Mouse (Mus musculus) CD4-positive, CD25-positive, alpha-beta regulatory T cell, adult 4 months (primary cell): ENCODE data around the gene Olfr906. TPM values are rescaled to one million over a fixed set of nuclear protein-coding genes. Genes with fewer than 3 reads are reported as not detected.

Source experiments
- ATAC-seq: one replicate; pipeline ENCODE4 v1.8.0; 2017
- polyA plus RNA-seq, 2 experiments: library from polyadenylated mRNA; unstranded; fragments of 100-300 nt; shearing (Covaris generic); gene quantifications; one replicate each; pipeline ENCODE4 v1.2.1; 2017

Gene Olfr906
- not detected for polyA plus RNA-seq

DNA sequence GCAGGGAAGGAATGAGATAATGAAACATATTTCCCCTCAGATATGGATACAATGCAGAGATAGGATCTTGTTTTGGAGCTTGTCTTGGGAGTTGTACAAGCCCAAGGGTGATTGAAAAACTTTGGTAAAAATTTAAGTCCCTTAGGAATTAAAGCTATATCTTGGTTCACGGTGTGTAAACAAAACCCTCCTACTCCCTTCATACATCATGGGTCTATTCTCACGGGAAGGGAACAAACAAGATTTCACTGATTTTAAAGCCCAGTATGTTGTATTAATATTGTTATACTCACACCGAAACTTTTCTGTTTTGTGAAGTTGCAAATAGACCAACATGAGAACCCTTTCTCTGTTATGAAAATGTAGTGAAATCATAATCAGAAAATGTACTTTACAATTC is at the start of gene Olfr906:
TSS of gene Olfr906 (plus strand) at position 301 of the 400 bp plus-strand sequence.
- ATAC-seq, result no peak

DNA sequence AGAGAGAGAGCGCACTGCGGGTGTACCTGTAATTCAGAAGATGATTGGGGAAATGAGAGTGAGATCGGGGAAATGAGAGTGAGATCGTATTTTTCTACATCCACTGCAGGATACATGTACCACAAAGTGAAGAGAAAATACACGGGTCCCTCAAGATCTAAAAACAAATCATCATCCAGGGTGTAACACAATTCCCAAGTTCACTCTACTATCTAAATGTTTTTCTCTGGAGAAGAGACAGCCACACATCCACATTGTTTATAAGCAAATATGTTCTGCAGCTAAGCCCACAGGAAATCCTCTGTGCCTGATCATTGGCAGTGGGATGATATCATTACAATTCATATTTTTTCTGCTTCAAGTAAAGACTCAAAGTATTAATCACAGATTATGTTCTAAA is 39.5 kb upstream of the Olfr906 start, which contains the start of gene Olfr902:
TSS of gene Olfr902 (plus strand) at position 301 of the 400 bp plus-strand sequence.
- no peak for ATAC-seq

DNA sequence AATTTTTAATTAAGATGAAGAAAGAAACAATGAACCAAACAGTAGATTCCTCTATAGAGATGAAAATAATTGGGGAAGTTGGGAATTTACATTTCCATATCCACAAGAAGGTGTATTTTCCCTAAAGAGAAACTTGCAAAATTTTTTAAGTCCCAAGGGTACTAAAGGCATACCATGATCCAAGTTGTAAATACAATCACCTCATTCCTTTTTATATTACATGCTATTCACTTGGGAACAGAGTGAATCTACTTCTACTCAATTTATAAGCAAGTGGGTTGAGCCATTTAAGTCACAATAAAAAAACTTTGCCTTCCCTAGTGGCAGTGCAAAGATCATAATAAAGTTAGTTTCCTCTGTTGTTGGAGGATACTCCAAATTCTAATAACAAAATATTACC is 24.0 kb upstream of the Olfr906 start, which contains the start of gene Olfr904:
TSS of gene Olfr904 (plus strand) at position 301 of the 400 bp plus-strand sequence.
- no peak for ATAC-seq

GRCm38 (mm10) chr9:38470807-38471206 is 16.1 kb upstream of the Olfr906 start, which contains the start of gene Olfr905:
TSS of gene Olfr905 (plus strand) at chr9:38471107.
- no peak for ATAC-seq

GRCm38 (mm10) chr9:38495501-38495900 is 8.6 kb downstream of the Olfr906 start, which contains the start of gene Olfr907:
TSS of gene Olfr907 (plus strand) at chr9:38495801.
- ATAC-seq, result no peak

GRCm38 (mm10) chr9:38512353-38512752 is 25.5 kb downstream of the Olfr906 start:
- ATAC-seq, result no peak

DNA sequence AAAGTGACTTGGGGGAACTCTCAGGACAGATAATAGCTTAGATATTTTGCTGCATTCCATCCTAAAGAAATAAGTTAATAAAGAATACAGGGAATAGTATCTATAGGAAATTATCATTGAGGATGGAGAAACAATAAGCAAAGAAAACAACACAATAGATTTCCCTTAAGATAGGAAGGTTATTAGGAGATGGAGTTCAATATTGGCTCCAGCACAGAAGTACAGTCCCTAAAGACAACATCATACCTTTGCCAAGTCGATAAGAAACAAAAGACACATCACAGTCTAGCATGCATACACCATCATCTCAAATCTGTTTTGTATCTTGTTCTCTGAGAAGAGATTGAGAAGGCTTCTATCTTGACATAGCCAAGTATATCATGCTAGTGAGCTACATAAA is 34.4 kb downstream of the Olfr906 start, which contains the start of gene Olfr911-ps1:
TSS of gene Olfr911-ps1 (plus strand) at position 301 of the 400 bp plus-strand sequence.
- no peak for ATAC-seq

- no peak for ATAC-seq
Observed at GRCm38 (mm10) chr9:38537549-38537948, 50.7 kb downstream of the Olfr906 start, which contains the start of gene Olfr910. TSS of gene Olfr910 (plus strand) at chr9:38537849.

Other genes with a start within 250 kb of the Olfr906 start
- not detected for gene Olfr143, start 234.3 kb upstream of the Olfr906 start, polyA plus RNA-seq
- not detected for gene Olfr895, start 219.2 kb upstream of the Olfr906 start, polyA plus RNA-seq
- not detected for gene Olfr896-ps1, start 196.0 kb upstream of the Olfr906 start, polyA plus RNA-seq
- not detected for gene Olfr25, start 158.0 kb upstream of the Olfr906 start, polyA plus RNA-seq
- not detected for gene Olfr898, start 138.7 kb upstream of the Olfr906 start, polyA plus RNA-seq
- not detected for gene Olfr250, start 120.2 kb upstream of the Olfr906 start, polyA plus RNA-seq
- gene Olfr251, start 110.0 kb upstream of the Olfr906 start, polyA plus RNA-seq, result not detected
- not detected for gene Olfr147, start 85.4 kb upstream of the Olfr906 start, polyA plus RNA-seq
- gene Olfr901, start 57.6 kb upstream of the Olfr906 start, polyA plus RNA-seq, result under 1 TPM in 1 of 2 experiments, not detected in 1; 0.12 TPM
- not detected for gene Olfr902, start 39.4 kb upstream of the Olfr906 start, polyA plus RNA-seq
- not detected for gene Olfr904, start 23.9 kb upstream of the Olfr906 start, polyA plus RNA-seq
- gene Olfr905, start 16.0 kb upstream of the Olfr906 start, polyA plus RNA-seq, result not detected
- gene Olfr907, start 8.7 kb downstream of the Olfr906 start, polyA plus RNA-seq, result not detected
- not detected for gene Olfr911-ps1, start 34.5 kb downstream of the Olfr906 start, polyA plus RNA-seq
- gene Olfr910, start 50.8 kb downstream of the Olfr906 start, polyA plus RNA-seq, result not detected
- gene Olfr912, start 93.1 kb downstream of the Olfr906 start, polyA plus RNA-seq, result under 1 TPM; 0.10 to 0.28 TPM
- gene Olfr913, start 105.7 kb downstream of the Olfr906 start, polyA plus RNA-seq, result not detected
- not detected for gene Olfr914, start 118.0 kb downstream of the Olfr906 start, polyA plus RNA-seq
- gene Olfr916, start 172.8 kb downstream of the Olfr906 start, polyA plus RNA-seq, result under 1 TPM in 1 of 2 experiments, not detected in 1; 0.11 TPM
- not detected for gene Olfr917, start 178.8 kb downstream of the Olfr906 start, polyA plus RNA-seq
- under 1 TPM in 1 of 2 experiments, not detected in 1; 0.08 TPM for gene Olfr918, start 187.5 kb downstream of the Olfr906 start, polyA plus RNA-seq
- gene Olfr919, start 216.6 kb downstream of the Olfr906 start, polyA plus RNA-seq, result not detected
- gene Vwa5a, start 231.2 kb downstream of the Olfr906 start, polyA plus RNA-seq, result 10 to 100 TPM; 26.5 to 31.3 TPM